Mouse (Mus musculus): ENCODE measurements around the gene Coro1b.
A peak's percentile ranks its signal among the peaks of the same experiment; 100 is the strongest.

Coro1b gene

DNA sequence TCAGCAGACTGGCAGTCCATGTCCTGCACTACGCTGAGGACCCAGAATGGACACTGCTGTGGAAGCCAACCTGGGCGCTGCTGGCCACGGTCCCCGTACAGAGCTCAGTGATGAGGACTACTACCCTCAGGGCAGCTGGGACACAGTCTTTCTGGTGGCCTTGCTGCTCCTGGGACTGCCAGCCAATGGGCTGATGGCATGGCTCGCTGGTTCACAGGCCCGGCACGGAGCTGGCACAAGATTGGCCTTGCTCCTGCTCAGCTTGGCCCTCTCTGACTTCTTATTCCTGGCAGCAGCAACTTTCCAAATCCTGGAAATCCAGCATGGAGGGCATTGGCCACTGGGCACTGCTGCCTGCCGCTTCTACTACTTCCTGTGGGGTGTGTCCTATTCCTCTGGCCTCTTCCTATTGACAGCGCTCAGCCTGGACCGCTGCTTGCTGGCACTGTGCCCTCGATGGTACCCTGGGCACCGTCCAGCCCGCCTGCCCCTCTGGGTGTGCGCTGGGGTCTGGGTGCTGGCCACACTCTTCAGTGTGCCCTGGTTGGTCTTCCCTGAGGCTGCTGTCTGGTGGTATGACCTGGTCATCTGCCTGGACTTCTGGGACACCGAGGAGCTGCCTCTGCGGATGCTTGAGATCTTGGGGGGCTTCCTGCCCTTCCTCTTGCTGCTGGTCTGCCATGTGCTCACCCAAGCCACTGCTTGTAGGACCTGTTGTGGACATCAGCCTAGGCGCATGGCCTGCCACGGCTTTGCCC lies 5.8 kb upstream of the Coro1b start:
- no peak for DNase-seq (ENCODE audit: low spot score in 2 of 2)

DNA sequence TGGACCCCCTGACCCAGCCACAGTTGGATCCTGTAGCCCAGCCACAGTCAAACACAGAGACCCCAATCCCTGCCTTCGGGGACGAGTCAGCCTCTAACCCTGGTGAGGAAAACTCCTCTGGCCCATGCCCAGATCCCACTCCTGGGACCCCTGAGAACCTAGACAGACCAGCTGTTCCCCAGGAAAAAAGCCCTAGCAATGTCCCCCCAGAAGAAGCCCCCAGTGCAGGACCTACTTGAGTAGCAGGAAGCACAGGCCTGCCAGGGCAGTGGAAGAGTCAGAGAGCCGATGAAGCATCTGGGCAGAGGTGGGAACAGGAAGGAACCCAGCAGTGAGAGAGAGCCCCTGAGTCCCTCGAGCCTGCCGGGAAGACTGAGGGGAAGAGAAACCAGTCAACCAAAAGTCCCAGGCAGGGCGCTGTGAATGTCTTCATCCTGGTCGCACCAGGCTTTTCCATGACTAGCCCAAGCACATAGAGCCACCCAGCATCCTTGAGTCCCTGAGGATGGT lies 4.6 kb upstream of the Coro1b start, which contains the start of gene Cabp4:
Gene Cabp4, minus strand, starts transcription at position 275 of the 510 bp plus-strand sequence.
- DNase-seq (ENCODE audit: low spot score in 2 of 2), result peak in 1 of 2 experiments; percentile 45

DNA sequence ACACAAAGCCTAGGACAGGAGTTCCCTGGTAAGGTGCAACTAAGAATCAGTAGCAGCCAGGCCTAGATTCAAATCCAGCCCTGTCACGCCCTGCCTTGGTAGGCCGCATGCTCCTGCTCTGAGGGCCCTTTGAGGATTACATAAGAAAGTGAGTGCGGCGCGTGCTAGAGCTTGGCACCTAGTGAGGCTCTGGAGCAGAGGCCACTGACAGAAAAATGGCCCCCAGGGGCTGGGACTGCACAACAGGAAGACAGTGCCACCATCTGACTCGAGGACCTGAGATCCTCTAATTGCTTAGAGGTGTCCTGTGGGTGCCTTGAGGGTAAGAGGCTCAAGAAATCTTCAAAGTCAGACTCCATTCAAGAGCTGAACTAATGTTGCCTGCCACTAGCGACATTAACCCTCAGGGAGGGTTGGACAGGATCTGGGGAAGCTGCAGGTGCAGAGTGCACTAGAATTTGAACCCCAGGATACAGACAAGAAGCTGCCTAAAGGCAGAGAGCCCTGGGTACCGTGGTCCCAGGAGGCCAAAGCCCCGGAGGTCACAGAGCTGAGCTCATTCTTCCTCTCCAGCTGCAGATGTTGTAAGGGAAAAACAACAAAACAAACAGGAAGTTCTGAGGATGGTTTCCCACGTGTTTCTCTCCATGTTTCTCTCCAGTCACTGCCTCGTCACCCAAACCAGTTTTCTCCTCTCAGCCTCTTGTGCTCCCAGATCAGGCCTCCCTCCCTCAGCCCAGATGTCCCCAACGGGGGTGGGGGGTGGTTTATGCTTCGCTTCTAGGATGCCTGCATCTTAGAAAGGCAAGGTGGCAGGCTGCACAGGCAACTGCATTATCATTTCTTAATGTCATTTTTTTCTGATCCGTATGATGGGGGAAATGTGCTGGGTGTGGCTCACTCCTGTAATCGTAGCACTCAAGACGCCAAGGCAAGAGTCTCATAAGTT lies 3.6 kb upstream of the Coro1b start:
- DNase-seq (ENCODE audit: low spot score in 2 of 2), result peak; percentile 77

DNA sequence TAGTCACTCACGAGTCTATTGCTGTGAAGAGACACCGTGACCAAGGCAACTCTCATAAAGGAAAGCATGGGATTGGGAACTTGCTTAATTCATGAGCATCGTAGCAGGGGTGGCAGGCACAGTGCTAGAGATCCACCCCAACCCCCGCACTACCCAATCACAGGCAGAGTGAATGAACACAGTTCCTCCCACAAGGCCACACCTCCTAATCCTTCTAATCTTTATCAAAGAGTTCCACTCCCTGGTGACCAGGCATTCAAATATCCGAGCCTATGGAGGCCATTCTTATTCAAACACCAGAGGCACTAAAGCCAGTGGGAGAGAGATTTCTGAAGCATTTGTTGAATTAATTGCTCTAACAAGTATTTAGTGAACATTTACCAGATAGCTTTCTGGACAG lies 2.5 kb upstream of the Coro1b start:
- no peak for DNase-seq (ENCODE audit: low spot score in 2 of 2)

DNA sequence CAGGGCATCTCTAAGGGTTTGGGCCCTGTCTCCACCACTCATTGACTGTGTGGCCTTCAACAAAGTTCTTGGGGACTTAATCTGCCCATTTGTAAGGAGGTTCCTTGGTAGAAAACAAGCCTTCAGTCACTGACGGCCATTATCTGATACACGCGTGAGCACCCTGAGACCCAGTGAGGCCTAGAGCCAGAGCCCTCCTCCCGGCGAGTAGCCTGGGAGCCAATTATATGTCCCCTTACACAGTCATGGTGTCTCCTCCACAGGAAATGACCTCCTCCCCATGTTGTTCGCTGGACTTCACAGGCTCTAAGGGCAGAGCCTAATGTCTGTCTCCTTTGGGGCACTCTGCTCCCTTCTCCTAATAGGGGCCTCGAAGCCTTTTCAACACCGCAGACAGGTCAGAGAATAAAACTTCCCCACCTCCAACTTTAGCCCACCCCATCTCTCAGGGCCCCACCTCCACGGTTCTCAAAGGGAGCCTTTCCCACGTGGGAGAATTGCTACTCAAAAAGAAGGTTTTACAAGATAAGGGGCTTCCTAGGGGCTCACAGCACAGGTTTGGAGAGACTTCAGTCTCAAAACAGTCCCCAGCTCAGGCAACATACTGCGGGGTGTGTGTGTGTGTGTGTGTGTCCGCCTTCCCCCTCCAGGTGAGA lies 1.9 kb upstream of the Coro1b start:
- DNase-seq (ENCODE audit: low spot score in 2 of 2), result no peak

DNA sequence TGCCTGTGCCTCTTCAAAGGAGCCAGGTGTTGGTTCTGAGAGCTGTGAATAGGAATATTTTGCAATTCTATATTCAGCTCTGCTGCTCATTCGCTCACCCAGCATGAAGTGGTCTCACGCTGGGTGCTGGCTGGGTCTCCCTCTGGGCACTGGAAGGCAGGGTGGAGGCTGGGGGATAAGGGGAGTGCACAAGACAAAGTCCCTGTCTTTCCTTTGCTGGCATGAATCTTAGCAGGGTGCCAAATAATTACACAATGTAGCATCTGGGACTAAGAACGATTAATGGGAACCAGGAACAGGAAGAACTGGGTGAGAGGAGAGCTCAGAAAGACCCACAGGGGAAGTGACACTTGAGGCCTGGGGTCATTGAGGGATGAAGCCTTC lies 1.4 kb upstream of the Coro1b start:
- no peak for DNase-seq (ENCODE audit: low spot score in 2 of 2)

DNA sequence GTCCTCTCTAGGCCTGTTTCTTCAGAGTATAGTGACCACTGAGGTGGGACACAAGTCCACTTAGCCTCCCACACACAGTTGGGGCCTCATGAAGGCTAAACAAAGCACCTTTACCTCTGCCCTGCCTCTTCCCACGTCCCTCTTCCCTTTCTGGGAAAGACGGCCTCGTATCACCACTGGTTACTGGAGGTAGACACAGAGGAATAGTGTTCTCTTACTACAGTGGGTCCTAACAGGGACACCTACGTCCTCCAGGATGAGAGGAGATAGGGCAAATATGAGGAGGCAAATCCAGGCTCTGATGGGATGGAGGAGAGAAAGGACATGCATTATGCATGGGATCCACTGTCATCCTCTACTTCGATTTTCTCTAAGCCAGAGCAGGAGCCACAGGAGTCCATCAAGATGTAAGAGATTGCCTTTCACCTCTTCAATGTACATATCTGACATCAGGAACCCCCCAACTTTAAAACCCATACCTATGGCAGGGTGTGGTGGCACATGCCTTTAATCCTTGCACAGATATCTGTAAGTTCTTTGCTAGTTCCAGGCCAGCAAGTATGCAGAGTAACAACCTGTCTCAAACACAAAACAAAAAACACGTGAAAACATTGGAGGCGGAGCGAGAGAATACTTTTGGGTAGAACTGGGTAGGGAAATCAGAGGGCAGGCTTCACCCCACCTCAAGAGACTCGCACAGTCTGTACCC lies 483 bp upstream of the Coro1b start:
- no peak for DNase-seq (ENCODE audit: low spot score in 2 of 2)

DNA sequence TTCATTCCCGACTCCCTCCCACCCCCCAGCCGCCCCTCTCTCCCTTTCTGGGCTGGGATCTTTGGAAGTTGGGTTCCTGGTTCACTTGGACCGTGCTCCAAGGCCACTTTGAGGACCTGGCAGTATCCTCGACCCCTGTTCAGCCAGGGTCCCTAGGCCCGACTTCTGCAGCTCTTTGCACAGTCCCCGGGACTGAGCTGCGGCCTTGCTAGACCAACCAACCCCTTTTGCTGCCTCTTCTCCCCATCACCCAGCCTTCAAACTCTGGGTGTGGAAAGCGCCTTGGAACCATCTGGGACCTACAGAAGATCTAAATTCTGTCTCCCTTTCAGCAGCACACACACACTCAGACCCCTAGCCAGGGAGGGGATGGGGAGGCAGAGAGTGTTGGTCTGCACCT lies 400 bp downstream of the Coro1b start:
- DNase-seq (ENCODE audit: low spot score in 2 of 2), result no peak

DNA sequence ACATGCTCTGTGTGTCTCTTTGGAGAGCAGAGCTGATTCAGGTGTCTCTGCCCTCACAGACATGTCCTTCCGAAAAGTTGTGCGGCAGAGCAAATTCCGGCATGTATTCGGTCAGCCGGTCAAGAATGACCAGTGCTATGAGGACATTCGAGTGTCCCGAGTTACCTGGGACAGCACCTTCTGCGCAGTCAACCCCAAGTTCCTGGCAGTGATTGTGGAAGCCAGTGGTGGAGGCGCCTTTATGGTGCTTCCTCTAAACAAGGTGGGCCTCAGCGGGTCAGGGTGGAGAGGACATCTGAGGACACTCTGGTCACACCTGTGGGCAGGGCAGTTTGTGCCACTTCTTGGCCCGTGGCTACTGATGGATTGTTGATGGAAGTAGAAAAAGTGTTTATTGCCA lies 864 bp downstream of the Coro1b start:
- no peak for DNase-seq (ENCODE audit: low spot score in 2 of 2)

DNA sequence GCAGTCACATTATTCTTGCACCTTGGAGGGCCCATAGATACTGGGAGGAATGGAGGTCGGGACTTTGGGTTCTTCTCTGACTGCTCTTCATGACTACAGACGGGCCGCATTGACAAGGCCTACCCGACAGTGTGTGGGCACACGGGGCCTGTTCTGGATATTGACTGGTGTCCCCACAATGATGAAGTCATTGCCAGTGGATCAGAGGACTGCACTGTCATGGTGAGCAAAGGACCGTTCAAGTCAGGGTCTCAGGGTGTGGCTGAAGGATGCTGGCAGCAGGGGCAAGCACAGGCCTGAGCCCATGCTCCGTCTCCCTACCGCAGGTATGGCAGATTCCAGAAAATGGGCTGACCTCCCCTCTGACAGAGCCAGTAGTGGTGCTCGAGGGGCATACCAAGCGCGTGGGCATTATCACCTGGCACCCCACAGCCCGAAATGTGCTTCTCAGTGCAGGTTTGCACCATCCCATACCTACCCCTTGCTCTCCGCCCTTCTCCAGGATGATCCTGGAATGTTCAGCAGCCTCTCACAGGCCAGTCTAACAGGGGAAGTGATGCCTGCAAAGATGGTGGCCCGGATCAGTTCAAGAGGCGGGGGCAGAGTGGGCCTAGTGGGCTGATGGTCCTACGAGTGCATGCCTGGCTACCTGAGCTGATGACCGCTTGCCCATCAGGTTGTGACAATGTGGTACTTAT lies 1.5 kb downstream of the Coro1b start:
- no peak for DNase-seq (ENCODE audit: low spot score in 2 of 2)

DNA sequence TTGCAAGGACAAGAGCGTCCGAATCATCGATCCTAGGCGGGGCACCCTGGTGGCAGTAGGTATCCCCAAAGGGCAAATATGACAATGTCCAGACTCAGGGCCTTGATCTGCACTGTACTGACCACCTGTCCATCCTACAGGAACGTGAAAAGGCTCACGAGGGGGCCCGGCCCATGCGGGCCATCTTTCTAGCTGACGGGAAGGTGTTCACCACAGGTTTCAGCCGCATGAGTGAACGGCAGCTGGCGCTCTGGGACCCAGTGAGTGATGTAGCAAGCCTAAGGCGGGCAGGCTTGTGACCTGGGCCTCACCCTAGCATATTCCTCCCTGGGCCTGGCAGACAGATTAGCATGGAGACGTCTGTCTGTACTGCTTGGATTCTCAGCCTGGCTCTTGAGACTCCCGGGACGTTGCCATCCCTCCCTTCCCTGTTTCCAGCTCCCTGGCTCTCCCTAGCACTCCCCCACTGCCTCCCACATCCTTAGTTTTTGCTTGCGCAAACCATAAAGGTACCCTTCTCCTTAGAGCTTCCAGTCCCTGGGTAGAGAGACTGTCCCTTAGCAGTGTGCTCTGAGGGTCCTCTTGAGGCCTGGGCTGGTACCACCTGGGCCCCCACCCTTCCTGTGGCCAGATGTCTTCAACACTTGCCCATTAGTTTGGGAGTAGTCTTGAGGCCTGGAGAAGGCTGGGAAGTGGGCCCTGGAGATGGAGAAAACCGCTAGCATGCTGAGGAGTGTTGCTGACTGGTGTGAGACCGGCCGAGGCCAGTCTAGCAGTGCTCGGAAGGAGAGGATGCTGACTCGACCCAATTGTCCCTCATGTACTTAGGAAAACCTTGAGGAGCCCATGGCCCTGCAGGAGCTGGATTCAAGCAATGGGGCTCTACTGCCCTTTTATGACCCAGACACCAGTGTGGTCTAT lies 2.4 kb downstream of the Coro1b start:
- no peak for DNase-seq (ENCODE audit: low spot score in 2 of 2)

DNA sequence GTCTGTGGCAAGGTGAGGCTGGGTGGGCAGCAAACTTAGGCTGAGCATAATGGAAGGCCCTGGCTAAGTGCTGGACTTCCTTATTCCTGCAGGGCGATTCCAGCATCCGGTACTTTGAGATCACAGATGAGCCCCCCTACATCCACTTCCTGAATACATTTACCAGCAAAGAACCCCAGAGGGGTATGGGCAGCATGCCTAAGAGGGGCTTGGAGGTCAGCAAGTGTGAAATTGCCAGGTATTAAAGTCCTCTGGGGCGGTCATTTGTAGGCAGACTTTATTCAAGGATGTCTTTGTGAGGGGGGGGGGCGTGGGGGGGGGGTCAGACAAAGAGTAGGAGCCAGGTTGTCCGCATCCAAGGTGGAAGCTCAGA lies 3.1 kb downstream of the Coro1b start:
- no peak for DNase-seq (ENCODE audit: low spot score in 2 of 2)

DNA sequence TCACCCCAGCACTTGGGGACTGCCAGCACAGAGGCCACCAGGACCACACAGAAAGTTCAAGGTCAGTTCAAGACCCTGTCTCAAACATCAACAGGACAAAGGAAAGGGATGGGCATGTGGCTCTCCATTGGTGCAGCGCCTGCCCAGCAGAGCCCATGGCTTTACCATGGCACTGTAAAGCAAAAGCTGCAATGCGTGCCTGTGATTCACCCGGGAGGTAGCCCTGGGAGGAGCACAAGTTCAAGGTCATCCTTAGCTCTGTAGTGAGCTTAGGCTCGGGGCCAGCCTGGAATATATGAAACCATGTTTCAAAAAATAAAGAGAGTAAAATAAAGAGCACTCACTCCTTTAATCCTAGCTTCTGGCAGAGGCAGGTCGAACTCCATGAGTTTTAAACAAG lies 3.5 kb downstream of the Coro1b start:
- DNase-seq (ENCODE audit: low spot score in 2 of 2), result no peak

DNA sequence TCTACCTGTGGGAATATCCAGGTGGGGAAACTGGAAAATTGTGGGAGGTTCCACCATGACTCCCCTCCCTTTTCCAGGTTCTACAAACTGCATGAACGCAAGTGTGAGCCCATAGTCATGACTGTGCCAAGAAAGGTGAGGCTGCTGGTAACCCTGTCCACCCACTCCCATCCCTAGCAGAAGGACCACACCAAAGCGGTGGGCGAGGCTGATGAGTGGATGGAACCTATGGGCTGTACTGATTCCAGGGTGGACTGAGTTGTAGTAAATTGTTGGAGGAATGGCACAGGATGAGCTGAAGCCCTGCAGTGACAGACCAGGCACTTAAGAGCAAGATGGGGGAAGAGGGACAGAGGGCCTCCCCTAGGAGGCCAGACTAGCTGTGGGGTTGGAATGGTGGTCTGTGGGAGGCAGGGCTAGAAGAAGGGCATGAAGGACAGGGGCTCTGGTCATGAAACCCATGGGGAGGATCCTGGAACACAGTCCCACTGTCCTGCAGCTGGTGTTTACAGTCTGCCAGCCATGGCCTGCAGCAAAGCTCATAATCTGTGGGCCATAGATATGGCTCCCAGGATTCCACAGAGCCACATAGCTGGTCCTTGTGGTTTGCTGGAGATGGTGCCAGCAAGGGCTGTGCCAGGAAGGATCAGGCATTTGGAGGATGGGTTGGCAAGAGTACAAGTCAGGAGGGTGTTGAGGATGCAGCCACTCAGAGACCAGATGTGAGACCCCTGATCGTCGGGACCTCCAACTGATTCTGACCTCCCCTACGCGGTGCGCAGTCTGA lies 4.2 kb downstream of the Coro1b start:
- no peak for DNase-seq (ENCODE audit: low spot score in 2 of 2)

DNA sequence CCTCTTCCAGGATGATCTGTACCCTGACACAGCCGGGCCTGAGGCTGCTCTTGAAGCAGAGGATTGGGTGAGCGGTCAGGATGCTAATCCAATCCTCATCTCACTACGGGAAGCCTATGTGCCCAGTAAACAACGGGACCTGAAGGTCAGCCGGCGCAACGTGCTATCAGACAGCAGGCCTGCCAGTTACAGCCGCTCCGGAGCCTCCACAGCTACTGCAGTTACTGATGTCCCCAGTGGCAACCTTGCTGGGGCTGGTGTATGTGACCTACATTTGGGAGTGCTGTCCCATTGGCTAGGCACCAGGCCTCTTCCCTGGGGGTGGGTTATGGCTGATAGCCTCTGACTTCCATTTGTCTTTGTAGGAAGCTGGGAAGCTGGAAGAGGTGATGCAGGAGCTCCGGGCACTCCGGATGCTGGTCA lies 4.8 kb downstream of the Coro1b start, which contains the start of gene Ptprcap:
Gene Ptprcap, plus strand, starts transcription at position 373 of the 423 bp plus-strand sequence.
- no peak for DNase-seq (ENCODE audit: low spot score in 2 of 2)

DNA sequence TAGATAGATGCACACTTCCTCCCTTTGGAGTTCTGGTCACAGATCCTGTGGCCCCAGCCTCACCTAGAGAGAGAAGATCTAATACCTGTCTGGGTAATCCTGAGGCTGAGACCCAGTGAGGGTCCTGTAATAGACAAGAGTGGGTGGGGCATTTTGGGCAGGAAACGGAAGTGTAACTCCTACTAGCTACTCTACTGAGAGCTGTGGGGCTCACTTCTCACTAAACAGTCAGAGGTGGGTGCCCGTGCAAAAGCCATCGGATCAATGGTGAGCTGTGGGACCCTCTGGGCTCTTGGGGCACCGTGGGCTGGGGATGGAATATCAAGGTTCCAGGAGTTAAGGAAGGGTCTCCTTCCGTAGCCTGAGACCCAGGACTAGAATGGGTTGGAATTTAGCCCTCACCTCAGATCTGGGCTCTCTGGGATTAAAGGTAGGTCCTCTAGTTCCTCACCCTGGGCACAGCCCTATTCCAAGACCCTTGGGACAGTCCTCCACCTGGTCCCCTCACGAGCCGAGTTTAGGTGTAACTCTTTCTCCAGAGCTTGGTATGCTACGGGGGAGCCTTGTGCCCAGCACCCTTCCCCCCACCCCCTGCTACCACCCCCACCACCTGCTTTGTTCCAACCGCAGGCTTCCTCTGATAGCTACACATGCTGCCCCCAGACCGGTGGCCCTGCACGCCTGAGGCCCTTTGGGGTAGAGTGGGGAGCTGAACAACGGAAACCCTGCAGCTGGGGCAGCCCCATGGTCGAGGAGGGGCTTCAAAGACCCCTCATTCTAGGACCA lies 6.2 kb downstream of the Coro1b start:
- DNase-seq (ENCODE audit: low spot score in 2 of 2), result peak; percentile 88 to 89

DNA sequence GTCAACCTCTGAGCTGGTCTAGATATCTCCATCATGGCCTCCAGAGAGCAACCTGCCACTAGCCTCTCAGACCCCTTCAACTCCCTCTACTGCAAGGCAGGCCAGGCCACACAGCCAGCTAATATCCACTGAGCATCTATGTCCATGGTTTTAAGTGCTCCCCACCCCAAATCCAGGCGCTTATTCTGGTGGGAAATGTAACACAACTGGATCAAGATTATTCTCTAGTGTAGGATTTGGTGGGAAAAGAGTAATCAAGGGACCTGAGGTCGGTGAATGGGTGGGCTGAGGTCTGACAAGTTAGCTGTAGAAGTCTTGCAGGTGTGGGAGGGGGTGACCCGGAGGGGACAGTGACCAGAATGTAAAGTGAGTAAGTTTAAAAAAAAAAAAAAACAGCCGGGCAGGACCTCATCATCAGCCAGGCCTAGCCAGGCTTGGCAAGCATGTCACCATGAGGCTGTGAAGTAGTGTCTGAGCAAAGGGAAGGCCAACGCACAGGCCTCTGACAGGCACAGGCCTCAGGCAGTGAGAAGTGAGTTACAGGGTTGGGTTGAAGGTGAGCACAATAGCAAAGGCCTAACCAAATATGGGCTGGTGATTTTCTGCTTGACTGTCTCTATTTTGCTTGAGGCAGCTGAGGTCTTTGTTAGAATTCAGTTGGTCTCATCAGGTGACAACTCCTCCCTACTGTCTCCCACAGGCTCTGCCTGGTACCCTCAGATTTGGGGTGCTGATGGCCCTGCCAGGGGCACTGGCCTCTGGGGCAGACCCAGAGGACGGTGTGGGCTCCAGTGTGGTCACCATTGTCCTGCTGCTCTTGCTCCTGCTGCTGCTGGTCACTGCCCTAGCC lies 7.0 kb downstream of the Coro1b start:
- DNase-seq (ENCODE audit: low spot score in 2 of 2), result peak; percentile 77

All from spleen, postnatal 36 days (tissue).